Mouse (Mus musculus): Measurements from ENCODE around the gene Fstl3.

Fstl3 gene

GRCm38 (mm10) chr10:79788386-79789158, 11.5 kb downstream of the Fstl3 start:
- peak; percentile 74 to 94 for DNase-seq

GRCm38 (mm10) chr10:79789581-79789980, 12.5 kb downstream of the Fstl3 start:
- peak in 1 of 2 experiments; percentile 26 for DNase-seq

GRCm38 (mm10) chr10:79790861-79791260, 13.8 kb downstream of the Fstl3 start, which contains the start of gene Prss57:
Prss57 (minus strand) TSS chr10:79790961.
- no peak for DNase-seq

GRCm38 (mm10) chr10:79792339-79793040, 15.4 kb downstream of the Fstl3 start:
- DNase-seq: peak in 1 of 2 experiments; percentile 38

- DNase-seq: peak; percentile 86 to 90
Observed at GRCm38 (mm10) chr10:79793051-79793737, 16.1 kb downstream of the Fstl3 start, which contains the start of gene Palm. Palm (plus strand) TSS chr10:79793572.

GRCm38 (mm10) chr10:79793738-79794490, 16.8 kb downstream of the Fstl3 start:
- DNase-seq: peak; percentile 54 to 74

GRCm38 (mm10) chr10:79794491-79794931, 17.4 kb downstream of the Fstl3 start:
- peak; percentile 89 to 95 for DNase-seq

- DNase-seq: no peak
Observed at GRCm38 (mm10) chr10:79795905-79796304, 18.8 kb downstream of the Fstl3 start.

- DNase-seq: peak in 1 of 2 experiments; percentile 62
Observed at GRCm38 (mm10) chr10:79797326-79797725, 20.3 kb downstream of the Fstl3 start.

GRCm38 (mm10) chr10:79798289-79798928, 21.3 kb downstream of the Fstl3 start:
- DNase-seq: peak; percentile 75 to 85

GRCm38 (mm10) chr10:79800508-79800907, 23.4 kb downstream of the Fstl3 start:
- peak; percentile 41 to 63 for DNase-seq

GRCm38 (mm10) chr10:79801837-79802236, 24.8 kb downstream of the Fstl3 start:
- DNase-seq: peak; percentile 69 to 89

- peak; percentile 84 to 95 for DNase-seq
Observed at GRCm38 (mm10) chr10:79802331-79802971, 25.4 kb downstream of the Fstl3 start.

GRCm38 (mm10) chr10:79803716-79804323, 26.7 kb downstream of the Fstl3 start:
- peak; percentile 47 to 69 for DNase-seq

- DNase-seq: peak; percentile 75 to 91
Observed at GRCm38 (mm10) chr10:79805636-79806035, 28.6 kb downstream of the Fstl3 start.

GRCm38 (mm10) chr10:79806331-79806730, 29.3 kb downstream of the Fstl3 start:
- no peak for DNase-seq

GRCm38 (mm10) chr10:79806972-79807371, 29.9 kb downstream of the Fstl3 start:
- peak; percentile 63 to 75 for DNase-seq

GRCm38 (mm10) chr10:79807826-79808225, 30.8 kb downstream of the Fstl3 start:
- peak; percentile 72 to 84 for DNase-seq

- peak in 1 of 2 experiments; percentile 69 for DNase-seq
Observed at GRCm38 (mm10) chr10:79808728-79809127, 31.7 kb downstream of the Fstl3 start.

- DNase-seq: peak; percentile 85 to 91
Observed at GRCm38 (mm10) chr10:79811736-79812637, 34.9 kb downstream of the Fstl3 start.
